Mouse (Mus musculus) common myeloid progenitor, adult 5-6 weeks (primary cell): ENCODE data around the gene Ror2. TPM values are rescaled to one million over a fixed set of nuclear protein-coding genes. Genes with fewer than 3 reads are reported as not detected.

Source experiments
- ATAC-seq: replicated peaks from 2 replicates; pipeline ENCODE4 v1.8.0; 2016; ENCODE audit warnings: low read depth, mild to moderate bottlenecking, moderate TSS enrichment, inconsistent platforms; ENCODE audit not compliant: poor library complexity, severe bottlenecking
- total RNA-seq: library from RNA; stranded (forward); fragments of 200-1000, 187-1606 nt; gene quantifications from 2 replicates; pipeline ENCODE4 v1.2.3, GENCODE M21; 2017

The Ror2 gene
- total RNA-seq, 1 experiment from 2014 or later = not detected

DNA sequence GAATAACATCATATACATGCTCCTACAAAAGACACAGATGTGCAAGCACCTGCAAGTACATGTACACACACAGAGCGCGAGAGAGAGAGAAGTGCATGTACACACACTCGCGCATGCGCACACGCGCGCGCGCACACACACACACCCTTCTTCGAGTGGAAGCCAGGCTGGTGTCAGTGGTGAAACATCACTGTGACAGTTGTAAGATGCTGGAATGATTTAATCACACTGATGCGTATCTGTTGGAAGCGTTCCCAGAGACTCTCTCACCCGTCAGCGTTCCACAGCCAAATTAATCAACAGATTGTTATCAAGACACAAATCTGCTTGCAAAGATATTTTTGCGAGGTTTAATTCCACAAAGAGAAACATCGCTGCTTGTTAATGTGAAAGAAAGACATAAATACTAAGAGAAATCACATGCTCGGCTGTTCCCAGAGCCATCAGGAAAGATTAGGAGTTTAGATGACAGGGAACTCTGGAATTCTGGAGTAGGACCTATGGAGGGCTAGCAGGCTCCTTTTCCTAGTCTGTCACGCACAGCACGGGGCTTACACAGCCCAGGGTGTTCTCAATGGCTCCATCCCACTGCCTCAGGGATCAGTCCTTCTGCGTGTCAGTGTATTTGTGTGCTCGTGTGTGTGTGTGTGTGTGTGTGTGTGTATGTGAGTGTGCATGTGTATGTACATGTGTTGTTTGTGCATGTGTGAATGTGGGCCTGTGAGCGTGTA lies 199.2 kb downstream of the Ror2 start:
- ATAC-seq = no peak

- ATAC-seq = no peak
Measured at GRCm38 (mm10) chr13:53081846-53082245, 204.1 kb downstream of the Ror2 start.

DNA sequence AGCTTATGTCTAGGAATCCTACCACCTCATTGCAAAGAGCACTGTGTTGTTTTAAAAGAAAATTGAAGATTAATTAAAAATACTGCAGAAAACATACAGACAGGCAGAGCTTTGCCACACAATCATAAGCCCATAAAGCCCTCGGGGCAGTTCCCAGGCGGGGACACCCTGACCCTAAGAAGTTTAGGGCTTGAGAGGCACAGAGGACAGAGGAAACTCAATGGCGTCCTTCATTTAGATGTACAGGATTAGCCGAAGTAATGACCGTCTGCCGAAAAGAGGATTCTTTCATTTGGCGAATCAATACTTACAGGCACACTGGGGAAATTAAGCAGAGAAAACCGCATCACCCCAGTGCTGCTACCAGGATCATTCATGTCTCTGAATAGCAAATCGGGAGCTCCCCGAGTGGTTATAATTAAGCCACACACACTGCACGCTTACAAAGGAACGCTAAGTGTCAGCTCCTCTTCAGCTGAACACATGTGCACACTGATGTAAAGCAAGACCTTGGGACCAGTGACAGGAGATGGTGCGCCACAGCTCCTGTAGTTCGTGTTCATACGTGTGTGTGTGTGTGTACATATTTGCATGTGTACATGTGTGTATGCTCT lies 208.1 kb downstream of the Ror2 start:
- no peak for ATAC-seq

GRCm38 (mm10) chr13:53075006-53075405 lies 210.9 kb downstream of the Ror2 start:
- ATAC-seq = no peak

DNA sequence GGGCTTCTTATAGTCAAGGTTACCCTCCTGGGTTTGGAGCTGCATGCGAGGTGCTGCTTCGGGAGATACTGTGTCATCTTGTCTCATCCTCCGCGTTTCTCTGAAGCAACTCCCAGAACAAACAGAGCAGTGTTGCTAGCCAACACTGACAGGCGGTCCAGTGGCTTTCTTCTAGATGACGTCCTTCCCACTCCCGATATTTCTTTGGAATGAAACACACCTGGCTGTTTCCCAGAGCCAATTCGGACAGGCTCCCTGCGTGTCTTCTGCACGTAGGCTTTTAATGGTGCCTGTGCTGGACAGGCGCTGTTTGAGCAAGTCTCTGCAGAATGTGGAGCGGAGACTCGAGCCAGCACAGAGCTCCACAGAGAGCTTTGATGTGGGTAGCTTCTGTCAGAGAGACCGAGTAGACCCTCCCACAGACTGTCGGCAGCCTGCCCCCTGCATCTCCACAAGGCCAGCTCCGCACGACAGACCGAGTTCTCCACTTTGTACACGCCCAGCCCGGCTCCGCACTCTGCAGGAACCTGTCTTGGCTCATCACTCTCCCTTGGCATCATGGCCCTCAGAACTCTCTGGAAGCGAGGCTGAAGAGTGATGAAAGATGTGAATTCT lies 216.7 kb downstream of the Ror2 start:
- no peak for ATAC-seq

- ATAC-seq = no peak
Measured at GRCm38 (mm10) chr13:53068461-53068860, 217.5 kb downstream of the Ror2 start.

- ATAC-seq = no peak
Measured at GRCm38 (mm10) chr13:53067949-53068348, 218.0 kb downstream of the Ror2 start.

DNA sequence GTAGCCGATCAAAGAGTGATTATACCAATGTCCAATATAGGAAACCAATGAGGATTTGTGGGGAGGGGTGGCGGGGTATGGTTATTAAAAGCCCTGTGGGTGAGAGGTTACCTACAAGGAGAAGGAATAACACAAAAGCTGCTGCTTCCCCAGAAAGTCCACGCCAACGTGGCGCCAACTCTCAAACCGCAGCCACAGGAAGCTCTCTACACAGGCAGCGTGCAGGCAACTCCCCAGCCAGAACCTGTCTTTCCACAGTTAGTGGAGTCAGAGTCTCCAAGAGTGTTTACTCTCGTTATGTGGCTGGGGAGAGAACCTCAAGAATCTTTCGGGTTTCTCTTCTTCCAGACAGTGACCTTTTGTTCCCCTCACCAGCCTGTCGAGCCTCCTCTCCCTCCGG lies 220.8 kb downstream of the Ror2 start:
- no peak for ATAC-seq

DNA sequence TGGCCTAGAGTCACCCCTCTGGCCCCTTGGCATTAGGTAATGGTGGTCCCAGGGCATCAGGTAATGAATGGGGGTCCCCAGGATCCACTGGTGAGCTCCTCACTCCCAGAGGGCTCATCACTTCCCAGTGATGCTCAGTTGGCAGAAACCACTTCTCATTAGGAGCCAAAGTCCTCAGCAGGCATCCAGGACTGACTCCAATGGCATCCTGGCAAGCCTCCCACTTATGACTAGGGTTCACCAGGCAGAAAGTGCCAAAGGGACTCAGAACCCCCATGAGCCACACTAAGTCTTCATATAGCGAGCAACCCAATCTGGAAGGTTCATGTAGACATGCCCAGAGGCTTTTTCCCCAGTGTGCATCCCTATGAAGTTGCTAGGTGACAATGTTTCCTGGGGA lies 221.2 kb downstream of the Ror2 start:
- no peak for ATAC-seq

Other genes with a start within 250 kb of the Ror2 start
- 33.8 and 40.5 TPM in 2 replicates for gene Sptlc1, start 91.3 kb upstream of the Ror2 start, total RNA-seq
- not detected in 2 replicates for gene Msx2, start 186.9 kb upstream of the Ror2 start, total RNA-seq